Mouse (Mus musculus) C2C12 (cell line): Measurements from ENCODE around the gene Cdk5r2.

Source experiments
- CEBPB ChIP-seq: IDR thresholded peaks from one replicate; pipeline ENCODE4 v1.6.1; 2011; ENCODE audit warnings: low read depth, mild to moderate bottlenecking, control low read depth, moderate library complexity
- CTCF ChIP-seq: IDR thresholded peaks from one replicate; pipeline ENCODE4 v1.5.1; 2011; ENCODE audit not compliant: control insufficient read depth, insufficient read depth, insufficient read length
- FOSL1 ChIP-seq: IDR thresholded peaks from one replicate; pipeline ENCODE4 v1.8.0; 2011; ENCODE audit warnings: mild to moderate bottlenecking, low read length; ENCODE audit not compliant: poor library complexity, insufficient read depth, severe bottlenecking
- MAX ChIP-seq: IDR thresholded peaks from one replicate; pipeline ENCODE4 v1.6.1; 2011; ENCODE audit warnings: mild to moderate bottlenecking, control low read depth
- MYOG ChIP-seq: IDR thresholded peaks from one replicate; pipeline ENCODE4 v1.6.1; 2011; ENCODE audit not compliant: control insufficient read depth, insufficient read length; ENCODE audit errors: extremely low read depth
- USF1 ChIP-seq: IDR thresholded peaks from one replicate; pipeline ENCODE4 v1.6.1; 2011; ENCODE audit warnings: low read depth, mild to moderate bottlenecking, control low read depth, moderate library complexity

DNA sequence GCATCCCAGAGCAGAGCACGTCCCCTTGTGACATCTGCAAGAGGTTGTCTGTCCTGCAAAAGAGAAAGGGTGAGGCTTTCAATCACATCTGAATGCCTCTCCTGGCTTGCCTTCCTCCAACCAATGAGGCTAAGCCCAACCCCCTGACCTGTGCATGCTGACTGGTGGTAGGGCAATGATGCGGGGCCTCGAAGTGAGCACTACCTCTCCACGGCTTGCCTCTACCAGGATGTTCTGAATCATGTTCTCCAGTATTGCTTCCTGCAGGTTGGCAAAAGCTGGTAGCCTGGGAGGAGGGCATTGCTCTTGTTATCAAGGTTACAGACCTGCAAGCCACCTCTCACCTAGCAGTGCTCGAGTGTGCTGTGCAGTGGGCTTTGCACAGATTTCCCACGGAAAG is 47.5 kb downstream of the Cdk5r2 start:
- TF ChIP-seq FOSL1 (no peak), CTCF (no peak), MYOG (no peak), MAX (no peak), USF1 (no peak), CEBPB (no peak)
